ENCODE assay signal across 22 mouse cellular contexts in the genomic region with DNA sequence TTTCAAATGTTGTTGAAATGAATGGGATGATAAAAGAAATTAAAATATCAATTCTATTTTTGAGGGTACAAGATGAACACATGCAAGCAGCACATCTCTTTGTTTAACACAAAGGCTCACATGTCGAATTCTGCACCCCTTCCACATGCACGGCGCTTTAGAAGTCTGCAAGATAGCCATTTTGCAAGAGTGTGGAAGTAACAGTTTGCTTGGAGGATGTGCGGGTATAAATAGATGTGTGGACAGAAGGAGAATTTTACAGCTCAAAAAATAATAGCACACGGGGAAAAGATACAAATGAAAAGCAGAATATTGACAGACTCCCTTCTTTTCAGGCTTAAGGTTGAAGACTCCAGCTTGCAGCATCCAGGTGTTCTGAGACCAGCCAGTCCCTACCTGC. TPM values are rescaled to one million over a fixed set of nuclear protein-coding genes. Genes with fewer than 3 reads are reported as not detected.
A peak's percentile ranks its signal among the peaks of the same experiment; 100 is the strongest.
DNase-seq lines count a peak whose midpoint lies in the region; ATAC-seq and TF ChIP-seq lines count a peak whose summit lies in the region.
"Had no signal": no experiment of that assay in that cellular context is flagged by ENCODE, and none has a peak within 500 bp of the region (broad histone marks: within the 10 kb centered on the region; RNA-seq: fewer than 3 reads in every experiment).

No protein-coding gene starts in this region.

- no peak for ATAC-seq in hindbrain, embryonic 12.5 days (ENCODE audit: low FRiP score)
- ATAC-seq in midbrain, embryonic 16.5 days: no peak
- ATAC-seq: inflammation-experienced regulatory T-cells, adult 6 months had no signal

- H3K27ac ChIP-seq in hindbrain, embryonic 12.5 days: no peak overlapping the region
- H3K27ac ChIP-seq in midbrain, embryonic 16.5 days (ENCODE audit: low read length): peak overlapping the region; percentile 95
- H3K27ac ChIP-seq in heart, adult 2 months: no peak overlapping the region
- H3K27ac ChIP-seq: embryonic facial prominence, embryonic 15.5 days; heart, embryonic 10.5 days had no signal

- H3K4me2 ChIP-seq in hindbrain, embryonic 12.5 days (replicated peaks): peak overlapping the region; percentile 93
- H3K4me2 ChIP-seq in midbrain, embryonic 16.5 days (ENCODE audit: low read length): peak overlapping the region; percentile 67
- H3K4me2 ChIP-seq: embryonic facial prominence, embryonic 15.5 days had no signal

- H3K36me3 ChIP-seq in hindbrain, embryonic 12.5 days: no peaks in the 10 kb centered on the region
- H3K36me3 ChIP-seq in midbrain, embryonic 16.5 days (ENCODE audit: control insufficient read depth, insufficient read depth, low read length): no peaks in the 10 kb centered on the region
- no peaks in the 10 kb centered on the region for H3K36me3 ChIP-seq in heart, adult 2 months (ENCODE audit: control insufficient read depth, insufficient read depth, low read length)
- H3K36me3 ChIP-seq: embryonic facial prominence, embryonic 15.5 days; heart, embryonic 10.5 days had no signal

- peak overlapping the region; percentile 56 for H3K4me3 ChIP-seq in hindbrain, embryonic 12.5 days
- peak overlapping the region; percentile 71 for H3K4me3 ChIP-seq in midbrain, embryonic 16.5 days (ENCODE audit: low read depth, low read length)
- no peak overlapping the region for H3K4me3 ChIP-seq in heart, adult 2 months
- H3K4me3 ChIP-seq: embryonic facial prominence, embryonic 15.5 days; heart, embryonic 10.5 days had no signal

- peak overlapping the region; percentile 36; the same call in 1 of the 2 replicates for H3K9ac ChIP-seq in hindbrain, embryonic 12.5 days
- H3K9ac ChIP-seq in midbrain, embryonic 16.5 days (ENCODE audit: low read depth, low read length): peak overlapping the region; percentile 67
- H3K9ac ChIP-seq in heart, adult 2 months (ENCODE audit: low read depth, low read length): no peak overlapping the region
- H3K9ac ChIP-seq: embryonic facial prominence, embryonic 15.5 days had no signal

- intact Hi-C loops in heart, adult 2 months (cut with DNase I): no loop called here
- intact Hi-C loops in gastrocnemius, postnatal 36 days (cut with DNase I): loop anchor here (10.0 kb wide), 1 partner anchor 266 kb away; no protein-coding TSS in a partner anchor

- H3K79me2 ChIP-seq in heart, adult 2 months (replicated peaks; ENCODE audit: control insufficient read depth, insufficient read depth, low read length): no peaks in the 10 kb centered on the region

- peaks cover 27% of the 10 kb centered on the region for H3K27me3 ChIP-seq in hindbrain, embryonic 12.5 days
- H3K27me3 ChIP-seq in midbrain, embryonic 16.5 days (ENCODE audit: control insufficient read depth, insufficient read depth, low read depth, low read length): no peaks in the 10 kb centered on the region
- peaks cover 6% of the 10 kb centered on the region for H3K27me3 ChIP-seq in heart, adult 2 months (ENCODE audit: control insufficient read depth, insufficient read depth, low read length)

- H3K9me3 ChIP-seq in hindbrain, embryonic 12.5 days (replicated peaks): no peaks in the 10 kb centered on the region
- no peaks in the 10 kb centered on the region for H3K9me3 ChIP-seq in midbrain, embryonic 16.5 days (replicated peaks; ENCODE audit: control insufficient read depth, low read length, poor library complexity, severe bottlenecking)
- H3K9me3 ChIP-seq: embryonic facial prominence, embryonic 15.5 days; heart, embryonic 10.5 days had no signal

- DNase-seq in heart, adult 11 months: peak; percentile 54
- DNase-seq in heart, adult 9 months (ENCODE audit: low spot score in 2 of 2): no peak
- DNase-seq in brain, embryonic 14.5 days (ENCODE audit: low read depth): peak; percentile 57
- no peak for DNase-seq in lung, postnatal 4 days
- DNase-seq in heart, adult 2 months: no peak
- no peak for DNase-seq in gastrocnemius, postnatal 36 days
- DNase-seq: adrenal gland, adult 8-10 months; cerebellum, adult 18-20 months; gastrocnemius, postnatal 10 days; heart, postnatal 10 days; kidney, postnatal 4 days; layer of hippocampus, postnatal 36 days; left cerebral cortex, postnatal 4 days; lung, adult 2 months; lung, postnatal 36 days; spleen, adult 18-20 months had no signal

- WGBS in hindbrain, embryonic 12.5 days: 79% methylated on average over 5 of the region's 5 CpGs
- 54% methylated on average over 5 of the region's 5 CpGs for WGBS in midbrain, embryonic 16.5 days
- 69% methylated on average over 5 of the region's 5 CpGs for WGBS in heart, adult 2 months

- no peak for TF ChIP-seq CTCF in brain, embryonic 14.5 days (IDR thresholded peaks at IDR 0.05; ENCODE audit: borderline replicate concordance, extremely low read depth, insufficient read depth, insufficient read length)
- no peak for TF ChIP-seq CTCF in heart, adult 2 months (IDR thresholded peaks at IDR 0.05)

- peaks cover 13% of the 10 kb centered on the region for H3K4me1 ChIP-seq in hindbrain, embryonic 12.5 days
- peaks cover 36% of the 10 kb centered on the region for H3K4me1 ChIP-seq in midbrain, embryonic 16.5 days (ENCODE audit: control insufficient read depth, insufficient read depth, low read length)
- H3K4me1 ChIP-seq in heart, adult 2 months (ENCODE audit: control insufficient read depth, insufficient read depth, low read length): no peaks in the 10 kb centered on the region

- no peak for TF ChIP-seq EP300 in heart, adult 2 months (IDR thresholded peaks at IDR 0.05; ENCODE audit: insufficient read depth, low read depth, low read length)

- no peak for TF ChIP-seq POLR2A in brain, embryonic 14.5 days (IDR thresholded peaks at IDR 0.05; ENCODE audit: borderline replicate concordance, extremely low read depth, insufficient read depth, insufficient read length, poor library complexity, severe bottlenecking)
- TF ChIP-seq POLR2A in heart, adult 2 months (IDR thresholded peaks at IDR 0.05; ENCODE audit: insufficient read depth, low read depth, low read length): no peak

RNA-seq across cellular contexts. Expression of a gene that starts 2.9 kb away (rescaled TPM):
- polyA plus RNA-seq in brain, embryonic 14.5 days (2012; rRNA removed): 8.7 and 17.0 TPM in 2 replicates
- polyA plus RNA-seq in hindbrain, embryonic 12.5 days (2016; fragmentation: Nextera tagmentation; extraction: Ambion mirVana): 10.0 and 15.7 TPM in 2 replicates
- polyA plus RNA-seq in midbrain, embryonic 16.5 days (2015; fragmentation: Nextera tagmentation; extraction: Ambion mirVana): 74.8 and 75.6 TPM in 2 replicates
- not detected for total RNA-seq in heart, adult 2 months (2021)
- polyA plus RNA-seq in heart, adult 2 months (2012; rRNA removed): under 0.01 and 0.02 TPM in 2 replicates
- under 1 TPM; 0.02 to 0.03 TPM for total RNA-seq in gastrocnemius, postnatal 36 days (2021)
- polyA plus RNA-seq: thymus, postnatal 0 days had no signal

Comparison
In these comparisons a context has a peak if more than half of its experiments do, and no peak if none do; other contexts are left out.
1. DNase-seq: peak in heart, adult 11 months (single experiment) and brain, embryonic 14.5 days (single experiment); none in heart, adult 9 months (0 of 2), lung, postnatal 4 days (0 of 2), heart, adult 2 months (0 of 2) and gastrocnemius, postnatal 36 days (0 of 2).